Mouse (Mus musculus) kidney, adult 2 months (tissue): Measurements from ENCODE around the gene Vmn2r115.

Source experiments
- CTCF ChIP-seq: fragments of 200-500 bp; conservative IDR thresholded peaks from 2 replicates; pipeline ENCODE4 v1.5.1; 2011; ENCODE audit warnings: low read depth, mild to moderate bottlenecking, control low read depth, low read length, moderate library complexity, mixed read lengths; ENCODE audit not compliant: insufficient read depth, insufficient read length
- POLR2A ChIP-seq: fragments of 200-500 bp; IDR thresholded peaks from one replicate; pipeline ENCODE4 v1.6.1; 2011; ENCODE audit warnings: low read depth, low read length, control low read depth

DNA sequence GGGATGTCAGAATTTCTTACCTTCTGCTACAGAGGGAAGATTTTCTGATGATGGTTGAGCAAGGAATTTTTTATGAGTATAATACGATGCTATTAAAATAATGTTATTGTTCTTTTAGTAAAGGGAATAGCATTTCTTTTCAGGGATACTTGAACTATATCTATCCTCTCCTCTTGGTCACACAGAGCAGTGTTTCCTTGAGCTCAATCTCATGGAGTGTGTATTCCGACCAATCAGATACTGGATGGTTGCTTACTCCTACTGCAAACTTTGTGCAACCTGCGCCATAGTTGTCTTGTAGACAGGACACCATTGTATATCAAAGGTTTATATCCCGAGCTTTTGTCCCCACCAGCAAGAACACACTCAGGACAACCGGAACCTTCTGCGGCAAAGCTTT, 12.9 kb upstream of the Vmn2r115 start:
- TF ChIP-seq CTCF (no peak), POLR2A (no peak)
